Mouse (Mus musculus) forelimb bud, embryonic 11.5 days (tissue): ENCODE measurements around the gene Otop3.
"Not testable (repeated sequence)": the region's sequence is repeated elsewhere in the genome, so short reads cannot be mapped to it uniquely, and the experiment has no call there.

Experiments
- DNase-seq: peaks from one replicate; pipeline ENCODE4 v3.0.0-alpha.2; 2012; ENCODE audit warnings: low read depth, low spot score

Otop3 gene

GRCm38 (mm10) chr11:115366039-115366705, 31.6 kb downstream of the Otop3 start:
- DNase-seq: no peak

DNA sequence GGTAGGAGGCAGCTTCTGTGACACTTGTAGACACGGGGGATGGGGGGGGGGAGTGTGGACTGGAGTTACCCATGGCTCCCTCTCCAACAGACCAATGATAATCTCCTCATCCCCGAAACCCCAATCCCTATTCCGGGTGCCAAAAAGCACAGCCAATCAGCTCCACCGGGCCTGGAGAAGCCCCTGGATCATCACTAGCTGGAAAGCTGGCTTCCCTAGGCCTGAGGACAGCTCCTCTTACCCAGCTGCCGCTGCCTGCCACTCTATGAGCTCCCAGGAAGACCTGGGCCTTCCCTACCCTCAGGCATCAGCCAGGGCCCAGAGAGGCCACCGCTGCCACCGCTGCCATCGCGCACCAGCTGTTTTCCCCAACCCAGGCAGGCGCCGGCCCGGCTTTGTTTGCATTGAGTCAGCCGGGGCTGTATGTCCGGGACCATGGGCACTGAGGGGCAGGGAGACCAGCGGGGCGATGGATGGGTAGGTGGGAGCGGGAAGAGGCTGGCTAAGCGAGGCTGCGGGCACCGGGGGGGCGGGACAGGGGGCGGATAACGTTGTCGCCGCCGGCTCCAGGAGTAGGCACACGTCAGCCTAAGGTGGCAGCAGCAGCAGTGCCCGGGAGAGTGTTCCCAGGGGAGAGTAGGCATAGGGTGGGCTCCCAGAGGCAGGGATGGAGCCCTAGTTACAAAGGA, 32.3 kb downstream of the Otop3 start:
- DNase-seq: no peak

- DNase-seq: no peak
These were observed 32.9 kb downstream of the Otop3 start, which contains the start of gene Hid1 for GRCm38 (mm10) chr11:115367395-115367944. Hid1 (minus strand) TSS chr11:115367756.

- DNase-seq: no peak
These were observed 35.8 kb downstream of the Otop3 start for GRCm38 (mm10) chr11:115370368-115370767.

DNA sequence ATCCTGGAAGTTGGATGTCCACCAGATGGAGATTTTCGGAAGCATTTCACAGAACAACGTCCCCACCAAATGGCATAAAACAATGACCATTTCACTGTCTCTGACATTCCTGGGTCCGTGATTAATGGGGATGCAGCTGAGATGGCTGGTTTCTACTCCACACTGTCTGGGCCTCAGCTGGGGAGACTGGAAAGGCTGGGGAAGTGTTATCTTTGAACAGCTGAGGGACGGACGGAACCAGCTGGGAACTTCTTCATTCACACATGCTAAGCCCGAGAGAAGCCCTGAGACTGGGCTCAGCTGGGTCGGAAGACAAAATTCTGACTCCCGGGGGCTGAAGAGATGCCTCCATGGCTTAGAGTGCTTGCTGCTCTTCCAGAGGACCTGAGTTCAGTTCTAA, 36.8 kb downstream of the Otop3 start:
- no peak for DNase-seq

DNA sequence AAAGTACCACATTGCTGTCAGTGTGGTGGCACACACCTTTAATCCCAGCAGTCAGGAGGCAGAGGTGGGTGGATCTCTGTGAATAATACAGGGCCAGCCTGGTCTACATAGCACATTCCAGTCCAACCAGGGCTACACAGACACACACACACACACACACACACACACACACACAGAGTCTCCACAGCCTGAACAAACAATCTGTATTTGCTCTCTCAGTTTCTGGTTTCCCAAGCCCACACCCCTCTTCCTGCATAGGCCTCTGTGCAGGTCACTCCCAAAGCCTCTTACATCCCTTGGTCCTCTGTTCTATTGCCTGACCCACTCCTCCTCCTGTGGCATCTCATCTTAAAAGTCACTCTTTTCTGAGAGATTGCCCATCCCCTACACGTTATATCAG, 37.5 kb downstream of the Otop3 start:
- DNase-seq: no peak

GRCm38 (mm10) chr11:115372737-115373136, 38.2 kb downstream of the Otop3 start:
- no peak for DNase-seq

DNA sequence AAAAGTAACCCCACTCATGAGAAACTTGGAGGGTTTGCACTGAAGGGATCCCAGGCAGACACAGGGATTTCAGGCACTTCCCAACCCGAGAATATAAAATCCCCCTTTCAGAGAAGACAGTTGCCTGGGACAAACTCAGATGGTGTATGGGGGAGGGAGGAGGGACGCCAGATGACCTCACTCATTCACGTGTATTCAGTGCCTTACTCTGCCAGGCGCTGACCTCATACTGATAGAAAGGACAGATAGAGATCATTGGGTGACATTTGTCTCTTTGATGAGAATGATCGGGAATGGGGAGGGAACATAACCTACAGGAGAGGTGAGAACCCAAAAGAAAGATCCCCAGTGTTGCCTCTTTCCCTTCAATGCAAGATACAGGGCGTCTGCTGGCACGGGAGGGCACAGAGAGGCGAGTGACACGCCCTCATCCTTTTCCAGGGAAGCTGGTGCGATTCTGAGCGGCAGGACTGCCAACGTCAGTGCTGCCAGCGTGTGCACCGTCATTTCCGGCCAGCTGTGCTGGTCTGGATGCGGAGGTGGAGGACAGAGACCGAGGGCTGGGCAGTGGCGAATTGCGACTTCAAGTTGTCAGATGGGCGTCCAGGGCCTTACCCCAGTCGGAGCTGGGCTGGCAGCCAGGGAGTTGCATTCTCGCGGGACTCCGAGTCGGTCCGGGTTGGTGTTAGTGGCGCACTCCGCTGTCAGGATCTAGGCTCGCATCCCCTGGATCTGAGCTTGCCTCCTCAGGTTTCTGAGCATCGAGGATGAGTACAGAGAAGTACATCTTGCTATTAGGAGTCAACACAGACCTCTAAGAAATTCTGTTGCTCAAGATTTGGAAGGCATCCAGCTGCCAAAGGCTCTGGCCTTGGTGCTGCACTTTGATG, 39.5 kb downstream of the Otop3 start:
- no peak for DNase-seq

GRCm38 (mm10) chr11:115374695-115375425, 40.3 kb downstream of the Otop3 start:
- no peak for DNase-seq

DNA sequence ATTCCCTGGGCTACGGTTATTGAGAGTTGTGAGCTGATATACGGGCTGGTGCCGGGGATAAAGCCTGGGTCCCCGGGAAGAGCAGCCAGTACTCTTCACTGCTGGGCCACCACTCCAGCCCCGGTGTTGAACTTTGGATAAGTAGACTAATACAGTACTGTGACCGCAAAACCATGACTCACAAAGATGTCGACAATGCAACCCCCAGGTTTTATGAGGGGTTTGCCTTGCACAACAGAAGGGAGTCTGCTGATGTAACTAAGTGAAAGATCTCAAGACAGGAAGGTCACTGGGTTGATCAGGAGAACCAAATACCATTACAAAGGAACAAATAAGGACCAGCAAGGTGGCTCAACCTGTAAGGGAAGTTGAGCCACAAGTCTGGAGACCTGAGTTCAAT, 42.2 kb downstream of the Otop3 start:
- no peak for DNase-seq

DNA sequence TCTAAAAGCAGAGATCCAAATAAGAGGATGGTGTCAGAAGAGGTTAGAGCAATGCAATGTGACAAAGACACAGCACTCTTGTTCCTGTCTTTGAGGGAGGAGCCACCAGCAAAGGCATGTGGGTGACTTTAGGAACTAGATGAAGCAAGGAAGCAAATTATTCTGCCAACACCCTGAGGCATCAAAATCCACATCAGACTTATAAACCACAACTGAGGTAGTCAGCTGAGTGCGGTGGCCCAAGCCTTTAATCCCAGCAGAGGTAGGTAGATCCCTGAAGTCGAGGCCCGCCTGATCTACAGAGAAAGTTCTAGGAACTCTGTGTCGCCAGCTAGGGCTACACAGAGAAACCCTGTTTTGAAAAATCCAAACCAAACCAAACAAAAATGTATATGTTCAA, 42.7 kb downstream of the Otop3 start:
- DNase-seq: no peak

DNA sequence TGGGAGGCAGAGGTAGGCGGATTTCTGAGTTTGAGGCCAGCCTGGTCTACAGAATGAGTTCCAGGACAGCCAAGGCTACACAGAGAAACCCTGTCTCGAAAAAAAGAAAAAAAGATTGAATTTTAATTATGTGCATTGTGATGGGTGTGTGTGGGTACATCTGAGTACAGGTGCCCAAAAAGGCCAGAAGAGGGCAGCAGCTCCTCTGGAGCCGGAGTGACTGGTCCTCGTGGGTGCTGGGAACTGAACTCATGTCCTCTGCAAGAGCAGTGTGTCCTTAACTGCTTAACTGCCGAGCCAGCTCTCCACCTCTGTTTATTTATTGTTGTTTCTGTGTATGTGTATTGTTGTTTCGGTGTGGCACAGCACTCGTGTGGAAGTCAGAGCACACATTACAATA, 43.3 kb downstream of the Otop3 start:
- DNase-seq: no peak

DNA sequence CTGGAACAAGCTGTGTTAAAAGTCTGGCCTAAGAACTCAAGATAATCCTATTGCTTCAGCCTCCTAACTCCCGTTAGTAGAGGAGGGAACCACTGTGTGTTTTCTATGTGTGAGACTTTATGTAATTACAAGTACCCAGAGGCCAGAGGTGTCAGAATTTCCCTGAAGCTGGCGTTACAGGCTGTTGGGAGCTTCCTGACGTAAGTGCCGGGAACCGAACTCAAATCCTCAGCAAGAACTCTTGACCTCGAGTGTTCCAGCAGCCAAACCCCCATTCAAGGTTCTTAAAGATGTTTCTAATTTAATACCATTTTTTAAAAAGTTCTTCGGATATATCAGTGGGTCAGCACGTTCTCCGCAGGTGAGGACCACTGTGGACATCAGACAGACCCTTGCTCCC, 46.7 kb downstream of the Otop3 start:
- DNase-seq: no peak

GRCm38 (mm10) chr11:115381743-115382539, 47.4 kb downstream of the Otop3 start, which contains the start of gene Cdr2l:
Cdr2l (plus strand) TSS chr11:115381916.
- peak; percentile 86 for DNase-seq

DNA sequence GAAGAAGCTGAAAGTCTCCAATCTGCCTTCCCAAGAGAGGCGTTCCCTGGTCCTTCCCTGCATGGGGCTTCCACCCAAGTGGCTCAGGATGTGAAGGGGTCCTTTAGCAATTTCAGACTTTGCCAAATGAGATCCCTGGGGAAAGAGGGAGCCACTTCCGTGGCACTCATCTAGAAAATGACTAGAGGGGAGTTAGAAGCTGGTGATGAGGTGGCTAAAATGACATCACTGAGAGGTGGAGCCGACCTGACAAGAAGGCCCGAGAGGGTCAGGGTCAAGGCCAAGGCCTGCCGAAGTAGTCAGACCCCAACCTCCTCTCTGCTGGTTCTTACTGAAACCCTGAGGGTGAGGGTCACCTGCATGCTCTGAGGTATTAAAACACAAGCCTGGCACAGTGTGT, 48.4 kb downstream of the Otop3 start:
- DNase-seq: no peak

DNA sequence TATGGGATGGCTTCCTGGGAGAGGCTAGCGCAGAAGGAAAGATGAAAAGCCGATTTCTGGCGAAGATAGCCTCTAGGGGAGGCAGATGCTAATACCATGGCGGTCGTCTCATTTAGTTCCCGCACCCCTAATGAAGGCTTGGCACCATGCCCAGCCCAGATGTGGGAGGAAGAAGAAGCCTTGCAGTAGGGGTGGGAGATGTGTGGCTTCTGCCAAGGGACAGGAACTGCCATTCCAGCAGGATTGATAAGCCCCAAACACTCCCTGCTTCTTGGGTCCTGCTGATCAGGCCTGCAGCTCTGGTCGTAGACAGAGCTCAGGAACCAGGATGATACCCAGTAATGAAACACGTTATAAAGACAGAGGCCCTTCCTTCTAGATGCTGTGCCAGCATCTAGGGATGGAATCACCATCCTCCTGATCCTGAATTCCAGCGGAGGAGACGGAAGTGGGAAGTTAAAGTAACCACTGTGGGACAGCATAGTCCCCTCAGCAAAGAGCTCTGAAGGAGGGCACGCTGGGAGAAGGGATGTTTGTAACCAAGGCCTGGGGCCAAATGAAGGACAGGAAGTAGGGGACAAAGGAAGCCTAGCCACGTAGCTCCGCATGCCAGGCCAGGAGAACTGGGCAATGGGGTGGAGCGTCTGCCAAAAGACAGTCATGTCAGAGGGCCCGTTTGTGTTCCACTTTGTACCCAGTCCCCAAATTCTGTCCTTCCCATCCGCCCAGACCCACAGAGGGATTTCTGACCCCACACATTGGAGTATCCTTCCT, 49.4 kb downstream of the Otop3 start:
- no peak for DNase-seq

GRCm38 (mm10) chr11:115384587-115384986, 50.1 kb downstream of the Otop3 start:
- no peak for DNase-seq

GRCm38 (mm10) chr11:115386859-115387258, 52.3 kb downstream of the Otop3 start:
- not testable (repeated sequence) for DNase-seq

GRCm38 (mm10) chr11:115391358-115391757, 56.8 kb downstream of the Otop3 start:
- no peak for DNase-seq
